Mouse (Mus musculus) kidney, embryonic 15.5 days (tissue): ENCODE data around the gene Steap3. TPM values are rescaled to one million over a fixed set of nuclear protein-coding genes. Genes with fewer than 3 reads are reported as not detected.
A peak's percentile ranks its signal among the peaks of the same experiment; 100 is the strongest.

Experiments used
- ATAC-seq: fragments of 200-750 bp; cut with Nextera tagmentation; replicated peaks from 2 replicates; pipeline ENCODE4 v1.8.0; 2017; ENCODE audit warnings: moderate TSS enrichment; ENCODE audit not compliant: low FRiP score
- H3K27ac ChIP-seq: fragments of 300-500 bp; sonication (generic); 2 replicates; pipeline ENCODE4 v1.5.1; 2015; ENCODE audit warnings: mild to moderate bottlenecking, inconsistent platforms
- H3K27me3 ChIP-seq: fragments of 300-500 bp; sonication (generic); 2 replicates; pipeline ENCODE4 v1.6.1; 2015; ENCODE audit warnings: inconsistent platforms
- H3K36me3 ChIP-seq: fragments of 300-500 bp; sonication (generic); 2 replicates; pipeline ENCODE4 v1.6.1; 2015; ENCODE audit warnings: inconsistent platforms
- H3K4me1 ChIP-seq: fragments of 300-500 bp; sonication (generic); 2 replicates; pipeline ENCODE4 v1.6.1; 2015; ENCODE audit warnings: inconsistent platforms
- H3K4me2 ChIP-seq: fragments of 300-500 bp; sonication (generic); 2 replicates; pipeline ENCODE4 v1.6.1; 2015; ENCODE audit warnings: moderate library complexity, mild to moderate bottlenecking, inconsistent platforms
- H3K4me3 ChIP-seq: fragments of 300-500 bp; sonication (generic); replicated peaks from 2 replicates; pipeline ENCODE4 v1.5.1; 2015; ENCODE audit warnings: mild to moderate bottlenecking, inconsistent platforms
- H3K9ac ChIP-seq: fragments of 300-500 bp; sonication (generic); 2 replicates; pipeline ENCODE4 v1.6.1; 2015; ENCODE audit warnings: mild to moderate bottlenecking, inconsistent platforms
- H3K9me3 ChIP-seq: fragments of 300-500 bp; sonication (generic); replicated peaks from 2 replicates; pipeline ENCODE4 v1.6.1; 2016; ENCODE audit warnings: inconsistent platforms
- WGBS: fragments of 180-500 bp; shearing (Covaris S2); methylation state at CpG from one replicate; pipeline ENCODE4 v1.1.7; 2015; ENCODE audit warnings: mixed read lengths; 5-methylcytosine and 5-hydroxymethylcytosine counted together
- polyA plus RNA-seq: library from polyadenylated mRNA; unstranded; fragments of >200 nt; fragmentation: Nextera tagmentation; extraction: Ambion mirVana; gene quantifications from 2 replicates; pipeline ENCODE4 v1.2.1, GENCODE M21; 2015

Gene Steap3
- polyA plus RNA-seq, 1 experiment from 2014 or later, result 3.4 TPM

- no peak overlapping the region for H3K4me2 ChIP-seq
- no peak overlapping the region for H3K27ac ChIP-seq
- H3K27me3 ChIP-seq, result no peaks in the 10 kb centered on the region
- peaks cover 17% of the 10 kb centered on the region for H3K4me1 ChIP-seq
- no peaks in the 10 kb centered on the region for H3K9me3 ChIP-seq
- WGBS, result 90% methylated on average over 3 of the region's 3 CpGs
- H3K4me3 ChIP-seq, result no peak overlapping the region
- no peaks in the 10 kb centered on the region for H3K36me3 ChIP-seq
- ATAC-seq, result no peak
- no peak overlapping the region for H3K9ac ChIP-seq
Observed at GRCm38 (mm10) chr1:120267631-120268030, 4.9 kb downstream of the Steap3 start.

- H3K4me3 ChIP-seq, result no peak overlapping the region
- no peak for ATAC-seq
- no peaks in the 10 kb centered on the region for H3K27me3 ChIP-seq
- no peaks in the 10 kb centered on the region for H3K9me3 ChIP-seq
- peaks cover 17% of the 10 kb centered on the region for H3K4me1 ChIP-seq
- no peaks in the 10 kb centered on the region for H3K36me3 ChIP-seq
- WGBS, result 49% methylated on average over 4 of the region's 4 CpGs
- no peak overlapping the region for H3K27ac ChIP-seq
- no peak overlapping the region for H3K4me2 ChIP-seq
- H3K9ac ChIP-seq, result no peak overlapping the region
Observed at GRCm38 (mm10) chr1:120266460-120266859, 6.0 kb downstream of the Steap3 start.

DNA sequence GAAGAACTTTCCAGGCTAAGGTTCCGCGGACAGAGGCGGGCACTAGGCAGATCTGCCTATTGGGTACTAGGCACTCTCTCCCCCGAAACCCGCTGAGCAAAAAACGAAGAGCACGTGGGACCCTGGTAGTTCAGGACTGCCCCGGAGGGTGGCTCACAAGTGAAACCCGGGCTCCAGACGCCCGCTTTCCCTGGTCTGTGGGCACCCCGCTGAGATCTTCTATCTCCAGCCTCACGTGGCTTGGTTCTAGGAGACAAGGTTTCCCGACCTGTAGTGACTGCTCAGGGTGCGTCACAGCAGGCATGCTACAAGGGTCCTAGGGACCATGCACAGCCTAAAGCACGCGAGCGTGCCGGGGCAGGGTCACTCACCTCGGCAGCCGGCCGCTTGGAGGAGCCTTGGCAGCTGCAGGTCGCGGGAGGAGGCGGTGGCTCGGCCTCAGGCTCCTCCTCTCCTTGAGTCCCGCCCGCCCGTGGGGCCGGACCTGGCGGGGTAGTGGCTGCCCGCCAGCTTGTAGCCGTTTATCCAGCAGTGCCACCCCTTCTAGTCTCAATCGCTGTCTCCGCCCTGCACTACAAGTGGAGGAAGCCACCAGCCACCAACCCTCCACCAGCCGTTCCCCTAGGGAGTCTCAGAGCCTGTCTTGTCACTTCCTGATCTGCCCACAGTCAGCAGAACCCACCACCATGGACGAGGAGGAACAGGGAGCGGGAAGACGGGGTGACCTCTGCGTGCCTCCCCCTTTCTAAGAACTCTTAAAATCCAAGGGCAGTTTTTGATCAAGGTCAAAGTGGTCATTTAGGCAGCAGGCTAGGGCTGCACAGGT, 7.4 kb downstream of the Steap3 start:
- Histone ChIP-seq H3K4me3 (peak overlapping the region; percentile 50), H3K36me3 (no peaks in the 10 kb centered on the region), H3K4me1 (peaks cover 17% of the 10 kb centered on the region), H3K4me2 (peak overlapping the region; percentile 90), H3K9ac (peak overlapping the region; percentile 33), H3K27me3 (no peaks in the 10 kb centered on the region), H3K27ac (no peak overlapping the region), H3K9me3 (no peaks in the 10 kb centered on the region)
- ATAC-seq, result peak; percentile 94
- 1% methylated on average over 40 of the region's 40 CpGs for WGBS

- no peak overlapping the region for H3K9ac ChIP-seq
- no peak overlapping the region for H3K27ac ChIP-seq
- H3K36me3 ChIP-seq, result no peaks in the 10 kb centered on the region
- H3K9me3 ChIP-seq, result no peaks in the 10 kb centered on the region
- WGBS, result 82% methylated on average over 4 of the region's 4 CpGs
- peaks cover 25% of the 10 kb centered on the region for H3K4me1 ChIP-seq
- H3K4me2 ChIP-seq, result no peak overlapping the region
- no peak overlapping the region for H3K4me3 ChIP-seq
- H3K27me3 ChIP-seq, result no peaks in the 10 kb centered on the region
- no peak for ATAC-seq
Observed at GRCm38 (mm10) chr1:120263226-120263625, 9.3 kb downstream of the Steap3 start.

DNA sequence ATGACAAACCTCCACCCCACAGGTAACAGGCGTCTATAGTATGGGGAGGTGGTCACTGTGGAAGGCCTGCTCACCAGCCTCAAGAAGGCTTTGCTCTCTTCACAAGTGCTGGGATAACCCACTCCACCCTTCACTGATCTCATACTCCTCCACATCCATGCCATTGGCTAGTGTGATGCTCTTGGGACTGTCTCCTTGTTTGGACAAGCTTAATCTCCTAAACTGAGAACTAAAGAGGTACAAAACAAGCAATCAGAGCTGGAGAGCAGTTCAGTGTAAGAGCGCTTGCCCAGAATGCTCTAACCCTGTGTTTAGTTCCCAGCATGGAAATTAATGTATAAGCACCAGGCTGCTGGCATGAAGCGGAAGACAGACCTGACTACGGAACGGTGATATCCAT, 11.3 kb downstream of the Steap3 start:
- no peaks in the 10 kb centered on the region for H3K9me3 ChIP-seq
- H3K27me3 ChIP-seq, result no peaks in the 10 kb centered on the region
- no peak for ATAC-seq
- peaks cover 22% of the 10 kb centered on the region for H3K4me1 ChIP-seq
- no peak overlapping the region for H3K9ac ChIP-seq
- H3K36me3 ChIP-seq, result no peaks in the 10 kb centered on the region
- H3K4me3 ChIP-seq, result no peak overlapping the region
- 94% methylated on average over 5 of the region's 5 CpGs for WGBS
- no peak overlapping the region for H3K27ac ChIP-seq
- H3K4me2 ChIP-seq, result no peak overlapping the region

DNA sequence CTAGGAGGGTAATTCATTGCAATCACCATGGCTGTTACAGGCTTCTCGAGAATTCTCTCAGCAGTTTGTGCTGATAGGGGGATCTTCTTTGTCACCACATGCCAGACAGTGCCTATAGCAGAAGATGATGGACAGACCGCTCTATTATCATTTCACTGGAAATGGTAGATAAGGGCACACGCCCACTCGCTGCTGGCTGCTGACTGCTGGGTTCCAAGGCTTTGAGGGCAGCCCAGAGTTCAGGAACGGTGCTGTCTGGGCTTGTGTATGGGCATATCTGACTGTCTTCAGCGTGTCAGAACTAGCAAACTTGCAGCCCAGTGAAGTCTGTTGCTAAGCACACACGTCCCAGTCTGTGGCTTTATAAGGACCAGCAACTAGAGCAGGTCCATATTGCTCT, 13.3 kb downstream of the Steap3 start:
- Histone ChIP-seq H3K4me1 (peaks cover 10% of the 10 kb centered on the region), H3K27ac (no peak overlapping the region), H3K27me3 (no peaks in the 10 kb centered on the region), H3K9me3 (no peaks in the 10 kb centered on the region), H3K36me3 (no peaks in the 10 kb centered on the region), H3K4me2 (0 out of 2 replicates have a peak overlapping the region, but pooled peaks have one; percentile 30), H3K4me3 (no peak overlapping the region), H3K9ac (no peak overlapping the region)
- 80% methylated on average over 7 of the region's 7 CpGs for WGBS
- 0 out of 2 replicates have a peak, but pooled peaks have one; percentile 27 for ATAC-seq

- Histone ChIP-seq H3K4me2 (peak overlapping the region; percentile 30; the same call in 1 of the 2 replicates), H3K36me3 (no peaks in the 10 kb centered on the region), H3K27me3 (no peaks in the 10 kb centered on the region), H3K9me3 (no peaks in the 10 kb centered on the region), H3K9ac (no peak overlapping the region), H3K4me3 (no peak overlapping the region), H3K4me1 (peaks cover 8% of the 10 kb centered on the region), H3K27ac (no peak overlapping the region)
- 37% methylated on average over 9 of the region's 9 CpGs for WGBS
- ATAC-seq, result no peak
Observed at GRCm38 (mm10) chr1:120258744-120259143, 13.8 kb downstream of the Steap3 start.

GRCm38 (mm10) chr1:120258245-120258644, 14.3 kb downstream of the Steap3 start:
- no peak overlapping the region for H3K4me3 ChIP-seq
- H3K9me3 ChIP-seq, result no peaks in the 10 kb centered on the region
- no peak for ATAC-seq
- H3K4me2 ChIP-seq, result no peak overlapping the region
- 52% methylated on average over 8 of the region's 8 CpGs for WGBS
- no peak overlapping the region for H3K9ac ChIP-seq
- no peak overlapping the region for H3K27ac ChIP-seq
- H3K4me1 ChIP-seq, result peaks cover 8% of the 10 kb centered on the region
- H3K27me3 ChIP-seq, result no peaks in the 10 kb centered on the region
- H3K36me3 ChIP-seq, result no peaks in the 10 kb centered on the region

- Histone ChIP-seq H3K27ac (no peak overlapping the region), H3K4me3 (no peak overlapping the region), H3K4me1 (peaks cover 5% of the 10 kb centered on the region), H3K27me3 (no peaks in the 10 kb centered on the region), H3K36me3 (no peaks in the 10 kb centered on the region), H3K9ac (no peak overlapping the region), H3K9me3 (no peaks in the 10 kb centered on the region), H3K4me2 (no peak overlapping the region)
- no peak for ATAC-seq
- 78% methylated on average over 6 of the region's 6 CpGs for WGBS
Observed at GRCm38 (mm10) chr1:120253751-120254150, 18.8 kb downstream of the Steap3 start.

DNA sequence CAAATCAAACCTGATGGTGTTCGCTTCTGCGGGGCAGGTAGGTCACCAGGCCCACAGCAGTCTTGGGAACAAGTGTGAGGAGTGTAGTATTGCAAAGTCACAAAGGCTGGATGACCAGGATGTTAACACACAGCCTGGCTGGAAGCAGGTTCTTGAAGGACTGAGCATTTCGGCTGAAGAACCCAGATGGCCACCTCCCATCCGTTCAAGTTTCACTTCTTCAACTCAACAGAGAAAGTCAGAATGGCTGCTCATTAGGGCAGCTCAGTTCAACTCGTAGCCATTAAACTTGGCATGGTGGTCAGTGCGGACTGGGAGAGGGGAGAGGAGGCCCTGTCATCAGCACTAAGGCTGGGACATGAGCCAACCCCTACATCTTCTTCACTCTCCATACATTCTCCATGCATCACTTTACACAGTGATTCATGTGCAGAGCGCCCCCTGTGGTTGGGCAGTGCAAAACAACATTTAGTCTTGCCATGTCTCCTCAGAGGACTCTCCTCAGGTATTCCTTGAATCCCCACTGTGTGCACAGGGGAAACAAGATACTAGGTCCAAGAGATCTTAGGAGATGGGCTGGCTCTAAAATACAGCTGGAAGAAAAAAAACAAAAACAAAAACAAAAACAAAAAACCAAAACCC, 19.9 kb downstream of the Steap3 start:
- H3K27ac ChIP-seq, result no peak overlapping the region
- 86% methylated on average over 7 of the region's 7 CpGs for WGBS
- no peak overlapping the region for H3K4me2 ChIP-seq
- H3K9ac ChIP-seq, result no peak overlapping the region
- ATAC-seq, result no peak
- H3K4me1 ChIP-seq, result no peaks in the 10 kb centered on the region
- no peaks in the 10 kb centered on the region for H3K36me3 ChIP-seq
- H3K4me3 ChIP-seq, result no peak overlapping the region
- no peaks in the 10 kb centered on the region for H3K27me3 ChIP-seq
- no peaks in the 10 kb centered on the region for H3K9me3 ChIP-seq

- Histone ChIP-seq H3K27ac (no peak overlapping the region), H3K4me1 (no peaks in the 10 kb centered on the region), H3K4me3 (no peak overlapping the region), H3K4me2 (no peak overlapping the region), H3K27me3 (no peaks in the 10 kb centered on the region), H3K36me3 (no peaks in the 10 kb centered on the region), H3K9ac (no peak overlapping the region), H3K9me3 (no peaks in the 10 kb centered on the region)
- 100% methylated on average over 1 of the region's 1 CpGs for WGBS
- ATAC-seq, result no peak
Observed at GRCm38 (mm10) chr1:120251193-120251592, 21.3 kb downstream of the Steap3 start.

GRCm38 (mm10) chr1:120250586-120250985, 21.9 kb downstream of the Steap3 start:
- Histone ChIP-seq H3K9ac (no peak overlapping the region), H3K36me3 (no peaks in the 10 kb centered on the region), H3K27me3 (no peaks in the 10 kb centered on the region), H3K4me3 (no peak overlapping the region), H3K4me2 (no peak overlapping the region), H3K27ac (no peak overlapping the region), H3K9me3 (no peaks in the 10 kb centered on the region), H3K4me1 (no peaks in the 10 kb centered on the region)
- ATAC-seq, result no peak
- WGBS, result 74% methylated on average over 3 of the region's 3 CpGs
